Mouse (Mus musculus) gastrocnemius, adult 8-10 months (tissue): Measurements from ENCODE around the gene Gm20479. TPM values are rescaled to one million over a fixed set of nuclear protein-coding genes. Genes with fewer than 3 reads are reported as not detected.

Source experiments
- DNase-seq, 2 experiments: peaks; one replicate each; pipeline ENCODE4 v3.0.0; 2022; ENCODE audit warnings: low spot score in 2 of 2
- total RNA-seq, 4 experiments: library from RNA; stranded (reverse); gene quantifications; 2 replicates each; pipeline ENCODE4 v1.2.4; 2022

The Gm20479 gene
- under 1 TPM in 1 of 4 experiments, not detected in 3; 0.53 TPM for total RNA-seq

GRCm38 (mm10) chr7:27356861-27357594 lies at the start of gene Gm20479:
TSS of gene Gm20479 (minus strand) at chr7:27357419.
- no peak for DNase-seq

- DNase-seq: no peak
Observed at GRCm38 (mm10) chr7:27406481-27406880, 49.3 kb upstream of the Gm20479 start.

- no peak for DNase-seq
Observed at GRCm38 (mm10) chr7:27404203-27404942, 47.2 kb upstream of the Gm20479 start.

DNA sequence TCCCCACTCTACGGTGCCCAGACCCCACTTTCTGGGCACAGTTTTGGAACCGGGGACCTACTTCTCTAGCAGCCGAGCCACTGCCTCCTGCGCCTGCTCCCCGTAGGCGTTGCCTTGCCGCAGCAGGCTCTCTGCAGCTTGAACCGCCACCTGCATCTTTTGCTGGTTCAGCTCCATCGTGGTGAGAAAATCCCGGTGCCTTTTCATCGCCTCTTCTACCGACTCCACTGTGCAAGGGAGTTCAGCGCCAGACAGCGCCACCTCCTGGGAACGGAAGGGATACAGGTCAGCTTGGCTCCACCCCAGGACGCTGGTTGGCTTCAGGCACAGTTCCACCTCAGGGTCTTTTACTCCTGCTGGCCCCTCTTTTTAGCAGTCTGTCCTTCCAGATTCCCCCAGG lies 45.5 kb upstream of the Gm20479 start:
- DNase-seq: peak in 1 of 2 experiments; percentile 15

- DNase-seq: no peak
Observed at GRCm38 (mm10) chr7:27400545-27400944, 43.3 kb upstream of the Gm20479 start.

DNA sequence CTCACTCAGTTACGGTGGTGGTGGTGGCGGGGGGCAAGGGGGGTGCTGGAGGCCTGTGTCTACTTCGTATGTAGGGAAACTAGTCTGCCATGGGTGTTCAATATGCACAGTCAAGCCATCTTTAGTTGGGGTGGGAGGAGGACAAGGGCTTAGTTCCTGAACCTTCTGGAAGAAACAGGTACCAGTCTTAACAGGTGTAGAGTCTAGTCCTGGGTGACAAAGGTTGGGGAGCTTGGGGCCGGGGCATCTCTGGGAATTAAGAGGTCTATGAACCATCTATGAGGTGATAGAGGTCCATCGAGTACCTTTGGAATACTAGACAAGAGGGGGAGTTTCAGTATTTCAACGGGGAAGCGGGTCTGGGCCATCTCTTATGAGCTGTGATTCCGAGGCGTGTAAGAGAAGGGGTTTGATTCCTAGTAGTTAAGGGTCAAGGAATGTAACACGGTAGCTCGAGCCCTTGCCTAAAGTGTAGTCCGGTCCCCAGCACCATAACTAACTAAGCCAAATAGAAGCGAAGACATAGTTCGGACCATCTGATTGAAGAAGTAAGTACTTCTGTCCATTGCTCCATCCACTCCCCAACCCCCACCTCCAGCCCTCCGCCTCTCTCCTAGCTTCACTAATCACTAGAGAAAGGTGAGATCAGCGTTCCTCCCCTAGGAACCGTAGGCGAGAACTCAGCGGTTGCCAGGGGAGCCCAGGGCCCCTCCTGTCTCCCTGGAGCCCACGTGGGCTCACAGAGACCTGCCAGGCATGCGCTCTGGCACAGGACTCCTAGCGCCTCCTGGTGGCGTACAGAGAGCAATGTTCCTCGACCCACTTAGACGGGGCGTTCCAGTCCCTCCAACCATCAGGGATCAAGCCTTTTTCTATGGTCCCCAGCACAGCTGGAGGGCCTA lies 40.1 kb upstream of the Gm20479 start:
- DNase-seq: no peak

- DNase-seq: no peak
Observed at GRCm38 (mm10) chr7:27396184-27397047, 39.2 kb upstream of the Gm20479 start.

DNA sequence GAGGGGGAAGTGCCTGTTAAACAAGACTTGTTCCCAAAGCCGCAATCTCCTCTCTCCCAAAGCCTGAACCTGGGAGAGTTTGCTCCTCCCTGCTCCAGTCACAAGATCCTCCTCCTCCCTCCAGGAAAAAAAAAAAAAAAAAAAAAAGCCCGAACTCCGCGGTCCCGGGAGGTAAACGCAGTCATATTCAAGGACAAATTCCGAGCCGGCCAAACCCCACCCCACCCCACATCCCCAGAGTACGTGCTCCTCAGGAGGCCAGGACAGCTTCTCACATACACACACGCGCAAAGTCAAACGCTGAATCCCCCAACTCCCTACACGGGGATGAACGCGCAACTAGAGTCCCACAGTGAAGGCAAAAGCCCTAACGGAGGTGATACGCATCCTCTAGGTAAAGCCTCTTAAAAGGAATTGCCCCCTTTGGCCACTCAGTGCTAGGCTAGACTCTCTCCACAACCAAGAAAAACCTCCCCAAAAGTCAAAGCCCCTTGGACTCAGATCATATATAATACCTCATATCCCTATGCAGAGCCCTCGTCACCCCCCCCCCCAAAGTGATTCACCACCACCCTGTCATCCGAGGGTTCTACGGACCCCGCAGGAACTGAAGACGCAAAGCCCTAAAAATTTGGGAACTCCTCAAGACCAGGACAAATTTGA lies 38.4 kb upstream of the Gm20479 start:
- no peak for DNase-seq

DNA sequence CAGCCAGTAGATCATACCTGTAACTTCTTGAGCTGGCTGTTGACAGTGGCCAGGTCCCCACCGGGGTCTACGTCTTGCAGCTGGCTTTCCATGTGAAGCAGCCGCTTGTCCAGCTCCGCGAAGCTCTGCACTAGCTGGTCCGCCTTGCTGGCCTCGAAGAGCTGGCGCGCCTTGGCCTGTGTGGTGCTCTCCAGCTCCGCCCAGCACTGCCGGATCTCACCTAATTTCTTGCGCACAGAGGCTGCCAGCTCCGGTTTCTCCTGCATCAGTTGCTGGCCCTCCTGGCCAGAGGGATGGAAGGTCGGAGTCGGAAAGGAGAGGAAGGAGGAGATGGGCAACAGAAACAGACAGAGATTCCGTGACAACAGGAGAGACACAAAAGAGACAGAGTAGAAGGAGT lies 34.2 kb upstream of the Gm20479 start:
- no peak for DNase-seq

DNA sequence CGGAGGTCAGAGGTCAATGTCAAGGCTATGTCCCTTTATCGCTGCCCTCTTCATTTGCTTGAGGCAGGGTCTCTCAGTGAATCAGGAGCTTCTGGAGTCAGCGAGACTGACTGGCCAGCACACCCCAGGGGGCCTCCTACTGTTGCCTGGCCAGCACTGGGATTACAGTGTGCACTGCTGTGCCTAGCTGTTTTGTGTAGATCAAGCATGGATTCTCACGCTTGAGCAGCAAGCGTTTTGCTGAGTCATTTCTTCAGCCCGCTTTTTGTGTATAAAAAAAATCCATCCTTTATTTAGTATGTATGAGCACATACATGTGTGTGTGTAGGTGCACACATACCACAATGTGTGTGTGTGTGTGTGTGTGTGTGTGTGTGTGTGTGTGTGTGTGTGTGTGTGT lies 32.0 kb upstream of the Gm20479 start:
- no peak for DNase-seq

DNA sequence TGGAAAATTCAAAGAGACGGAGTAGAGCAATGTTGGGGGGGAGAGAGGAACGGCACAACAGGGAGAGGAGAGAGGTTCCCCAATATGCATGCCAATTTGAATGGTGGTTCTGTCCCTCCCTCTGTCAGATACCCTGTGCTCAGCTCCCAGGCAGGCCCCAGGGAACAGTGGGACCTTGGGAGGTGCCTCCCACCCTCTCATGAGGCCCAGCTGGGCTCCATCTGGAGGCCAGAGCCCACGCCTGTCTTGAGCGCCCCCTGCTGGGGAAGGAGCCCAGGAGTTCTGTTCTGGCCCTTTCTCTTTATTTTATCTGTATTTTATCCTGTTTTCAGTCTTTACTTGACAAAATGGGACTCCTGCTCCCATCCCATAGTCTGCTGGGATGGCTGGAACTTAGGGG lies 27.5 kb upstream of the Gm20479 start:
- peak in 1 of 2 experiments; percentile 24 for DNase-seq

GRCm38 (mm10) chr7:27384134-27384533 lies 26.9 kb upstream of the Gm20479 start:
- DNase-seq: no peak

- no peak for DNase-seq
Observed at GRCm38 (mm10) chr7:27383233-27383632, 26.0 kb upstream of the Gm20479 start.

DNA sequence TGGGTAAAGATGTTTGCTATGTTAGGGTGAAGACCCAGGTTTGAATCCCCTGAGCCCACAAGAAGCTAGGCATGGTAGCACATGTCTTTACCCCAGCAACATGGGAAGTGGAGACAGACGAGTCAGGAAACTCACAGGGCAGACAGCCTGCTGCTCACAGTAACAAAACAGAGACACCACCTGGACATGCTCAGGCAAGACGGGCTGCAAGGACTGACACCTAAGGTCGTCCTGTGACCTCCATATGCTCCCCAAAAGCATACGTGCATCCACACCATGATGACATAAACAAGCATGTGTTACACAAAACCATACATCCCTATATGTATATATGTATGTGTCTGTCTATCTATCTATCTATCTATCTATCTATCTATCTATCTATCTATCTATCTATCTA lies 24.3 kb upstream of the Gm20479 start:
- DNase-seq: no peak

DNA sequence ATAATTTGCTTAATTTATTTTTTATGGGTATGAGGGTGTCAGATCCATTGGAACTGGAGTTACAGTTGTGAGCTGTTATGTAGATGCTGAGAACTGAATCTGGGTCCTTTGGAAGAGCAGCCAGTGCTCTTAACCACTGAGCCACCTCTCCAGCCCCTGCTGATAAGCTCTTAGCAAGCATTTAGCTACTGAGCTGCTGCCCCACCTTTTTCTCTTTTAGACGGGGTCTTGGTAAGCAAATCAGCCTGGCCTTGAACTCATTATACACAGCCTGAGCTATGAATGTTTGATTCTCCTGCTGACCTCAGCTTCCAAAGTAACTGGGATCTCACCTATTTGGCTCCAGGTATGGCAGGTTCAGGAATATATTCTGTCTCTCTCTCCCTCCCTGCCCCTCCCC lies 23.8 kb upstream of the Gm20479 start:
- DNase-seq: no peak

DNA sequence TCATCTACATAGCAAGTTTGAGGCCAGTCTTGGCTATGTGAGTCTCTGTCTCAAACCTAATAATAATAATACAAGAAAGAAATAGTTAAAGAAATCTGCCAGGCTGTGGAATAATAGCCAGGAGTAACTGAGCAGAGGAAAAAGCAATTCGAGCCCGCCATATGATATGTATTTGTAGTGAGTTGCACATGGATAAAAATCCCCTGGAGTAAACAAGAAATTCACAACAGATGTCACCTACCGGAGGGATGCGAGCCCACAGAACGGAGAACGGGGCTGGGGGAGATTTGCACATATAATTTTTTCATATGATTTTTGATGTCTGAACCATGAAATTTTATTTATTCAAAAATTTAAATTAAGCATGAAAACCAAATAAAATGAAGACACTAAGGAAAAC lies 22.6 kb upstream of the Gm20479 start:
- DNase-seq: no peak

GRCm38 (mm10) chr7:27378431-27378830 lies 21.2 kb upstream of the Gm20479 start:
- no peak for DNase-seq

GRCm38 (mm10) chr7:27375274-27375673 lies 18.1 kb upstream of the Gm20479 start:
- no peak for DNase-seq

DNA sequence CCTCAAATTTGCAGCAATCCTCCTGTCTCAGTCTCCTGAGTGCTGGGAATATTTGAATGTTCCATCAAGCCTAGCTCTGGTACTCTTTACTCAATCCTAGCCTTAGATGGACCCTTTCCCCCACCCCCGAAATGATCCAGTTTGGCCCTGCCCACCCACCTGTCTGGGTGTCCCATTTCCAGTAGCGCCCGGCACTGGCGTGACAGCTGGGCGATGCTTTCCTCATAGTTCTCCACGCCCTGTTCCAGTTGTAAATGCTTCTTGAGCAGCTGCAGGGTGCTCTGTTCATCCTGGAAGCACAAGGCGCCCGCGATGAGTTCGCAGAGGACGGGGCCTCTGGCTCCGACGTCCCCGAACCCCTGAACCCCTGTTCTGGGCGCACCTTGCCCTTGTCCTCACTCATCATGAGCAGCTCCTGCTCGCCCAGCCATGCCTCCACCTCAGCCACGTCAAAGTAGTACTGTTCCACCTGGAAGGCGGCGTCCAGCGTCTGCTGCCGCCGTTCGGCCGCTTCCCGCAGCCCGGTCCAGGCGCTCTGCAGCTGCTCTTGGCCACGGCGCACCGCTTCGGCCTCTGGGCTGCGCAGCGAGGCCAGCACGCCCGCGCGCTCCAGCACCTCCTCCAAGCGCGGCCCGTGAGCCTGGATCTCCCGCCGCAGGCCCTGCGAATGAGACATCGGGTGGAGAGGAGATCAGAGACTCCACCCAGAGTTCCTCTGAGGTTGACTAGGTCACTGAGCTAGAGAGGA lies 14.7 kb upstream of the Gm20479 start:
- DNase-seq: no peak

DNA sequence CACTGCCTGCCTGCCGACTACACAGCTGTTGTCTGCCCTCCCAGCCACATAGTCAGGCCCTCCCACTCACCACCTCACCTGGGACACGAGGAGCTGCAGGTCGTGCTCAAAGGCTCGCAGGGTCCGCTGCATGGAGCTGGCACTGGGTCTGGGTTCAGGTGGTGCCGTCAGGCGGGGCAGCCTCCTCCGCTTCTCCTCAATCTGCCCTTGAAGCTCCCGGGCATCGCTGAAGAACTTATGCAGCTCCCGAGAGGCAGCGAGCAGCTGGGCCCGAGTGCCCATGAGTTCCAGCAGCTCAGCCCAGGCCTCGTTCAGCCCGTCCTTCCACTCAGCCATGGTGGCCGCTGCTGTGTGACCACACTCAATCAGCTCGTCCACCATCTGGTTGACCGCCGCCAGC lies 11.9 kb upstream of the Gm20479 start:
- no peak for DNase-seq
